Mouse (Mus musculus) midbrain, embryonic 12.5 days (tissue): ENCODE results near the gene Dnajc6. TPM values are rescaled to one million over a fixed set of nuclear protein-coding genes. Genes with fewer than 3 reads are reported as not detected.

Source experiments
- ATAC-seq: fragments of 200-750 bp; cut with Nextera tagmentation; 2 replicates; pipeline ENCODE4 v1.8.0; 2017; ENCODE audit warnings: low read depth, moderate TSS enrichment, moderate library complexity; ENCODE audit not compliant: low FRiP score
- H3K27ac ChIP-seq: fragments of 300-500 bp; sonication (generic); replicated peaks from 2 replicates; pipeline ENCODE4 v1.5.1; 2016; ENCODE audit warnings: mild to moderate bottlenecking
- H3K27me3 ChIP-seq: fragments of 300-500 bp; sonication (generic); 2 replicates; pipeline ENCODE4 v1.6.1; 2016; ENCODE audit warnings: mild to moderate bottlenecking
- H3K36me3 ChIP-seq: fragments of 300-500 bp; sonication (generic); 2 replicates; pipeline ENCODE4 v1.6.1; 2016
- H3K4me1 ChIP-seq: fragments of 300-500 bp; sonication (generic); 2 replicates; pipeline ENCODE4 v1.6.1; 2016
- H3K4me2 ChIP-seq: fragments of 300-500 bp; sonication (generic); replicated peaks from 2 replicates; pipeline ENCODE4 v1.6.1; 2016; ENCODE audit warnings: mild to moderate bottlenecking, moderate library complexity
- H3K4me3 ChIP-seq: fragments of 300-500 bp; sonication (generic); 2 replicates; pipeline ENCODE4 v1.5.1; 2016; ENCODE audit warnings: mild to moderate bottlenecking
- H3K9ac ChIP-seq: fragments of 300-500 bp; sonication (generic); replicated peaks from 2 replicates; pipeline ENCODE4 v1.6.1; 2016; ENCODE audit warnings: mild to moderate bottlenecking, moderate library complexity
- H3K9me3 ChIP-seq: fragments of 300-500 bp; sonication (generic); 2 replicates; pipeline ENCODE4 v1.6.1; 2016; ENCODE audit warnings: mild to moderate bottlenecking
- WGBS: fragments of 180-500 bp; shearing (Covaris S2); methylation state at CpG from one replicate; pipeline ENCODE4 v1.1.7; 2016; 5-methylcytosine and 5-hydroxymethylcytosine counted together
- polyA plus RNA-seq: library from polyadenylated mRNA; unstranded; fragments of >200 nt; fragmentation: Nextera tagmentation; extraction: Ambion mirVana; gene quantifications from 2 replicates; pipeline ENCODE4 v1.2.1, GENCODE M21; 2016

Dnajc6 gene
- polyA plus RNA-seq, 1 experiment from 2014 or later, result 10.7 TPM

DNA sequence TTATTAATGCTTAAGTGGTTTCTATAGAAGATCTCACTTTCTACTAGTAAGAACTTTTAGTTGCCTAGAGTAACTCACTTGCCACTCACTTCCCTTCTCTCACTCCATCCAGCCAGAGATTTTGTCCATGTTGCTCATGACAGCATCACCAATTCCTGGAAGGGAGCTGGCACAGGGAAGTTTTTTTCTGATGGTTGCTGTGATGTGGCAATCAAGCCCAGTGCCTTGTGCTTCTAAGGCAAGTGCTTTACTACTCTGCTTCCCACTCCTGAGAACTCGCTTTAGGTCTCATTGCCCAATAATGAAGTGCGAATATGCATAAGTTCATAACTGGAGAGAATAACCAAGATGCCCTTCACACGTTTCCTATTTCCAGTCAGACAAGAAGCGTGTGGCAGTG, 186.2 kb downstream of the Dnajc6 start:
- Histone ChIP-seq H3K27me3 (no peaks in the 10 kb centered on the region), H3K4me3 (no peak overlapping the region), H3K9me3 (no peaks in the 10 kb centered on the region), H3K4me2 (no peak overlapping the region), H3K9ac (no peak overlapping the region), H3K4me1 (no peaks in the 10 kb centered on the region), H3K27ac (no peak overlapping the region), H3K36me3 (no peaks in the 10 kb centered on the region)
- no peak for ATAC-seq
- 94% methylated on average over 4 of the region's 4 CpGs for WGBS

DNA sequence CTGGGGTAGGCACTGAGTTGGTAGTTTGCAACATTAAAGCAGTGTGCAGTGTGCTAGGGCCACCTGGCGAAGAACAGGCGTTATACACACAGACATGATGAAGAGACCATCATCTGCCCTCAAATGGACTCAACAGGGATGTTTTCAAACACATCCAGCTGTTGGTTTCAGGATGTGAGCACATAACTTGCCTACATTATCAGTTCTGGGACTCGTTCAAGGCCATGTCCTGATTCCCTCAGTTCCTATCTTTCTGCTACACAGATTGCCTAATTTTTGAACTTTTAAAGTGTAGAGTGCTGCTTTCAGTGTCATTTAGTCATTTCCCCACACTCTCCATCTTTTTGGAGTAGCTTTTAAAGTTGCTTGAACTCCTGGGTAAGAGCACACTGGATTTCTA, 186.6 kb downstream of the Dnajc6 start:
- Histone ChIP-seq H3K9ac (no peak overlapping the region), H3K9me3 (no peaks in the 10 kb centered on the region), H3K4me1 (no peaks in the 10 kb centered on the region), H3K36me3 (no peaks in the 10 kb centered on the region), H3K4me3 (no peak overlapping the region), H3K27ac (no peak overlapping the region), H3K27me3 (no peaks in the 10 kb centered on the region), H3K4me2 (no peak overlapping the region)
- 87% methylated on average over 3 of the region's 3 CpGs for WGBS
- ATAC-seq, result no peak

DNA sequence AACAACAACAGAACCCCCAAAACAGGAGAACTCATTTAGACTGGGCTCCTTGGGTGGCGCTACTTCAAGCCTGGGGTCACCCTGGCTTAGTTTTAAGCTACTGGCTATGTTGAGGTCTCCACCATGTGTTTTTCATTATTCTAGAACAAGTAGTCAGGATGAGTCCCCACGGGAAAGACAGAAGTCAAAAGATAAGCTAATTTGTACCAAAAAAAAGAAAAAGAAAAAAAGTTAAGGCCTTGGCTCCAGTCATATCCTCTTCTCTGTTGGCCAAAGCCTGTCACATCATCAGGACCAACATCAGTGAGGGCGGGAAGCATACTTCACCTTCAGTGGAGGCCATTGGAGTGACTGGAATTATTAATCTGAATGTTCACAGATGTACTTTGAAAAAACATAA, 188.4 kb downstream of the Dnajc6 start:
- no peaks in the 10 kb centered on the region for H3K4me1 ChIP-seq
- H3K4me2 ChIP-seq, result no peak overlapping the region
- 86% methylated on average over 3 of the region's 3 CpGs for WGBS
- no peak overlapping the region for H3K27ac ChIP-seq
- H3K4me3 ChIP-seq, result no peak overlapping the region
- no peaks in the 10 kb centered on the region for H3K27me3 ChIP-seq
- no peaks in the 10 kb centered on the region for H3K36me3 ChIP-seq
- ATAC-seq, result no peak
- no peak overlapping the region for H3K9ac ChIP-seq
- no peaks in the 10 kb centered on the region for H3K9me3 ChIP-seq

DNA sequence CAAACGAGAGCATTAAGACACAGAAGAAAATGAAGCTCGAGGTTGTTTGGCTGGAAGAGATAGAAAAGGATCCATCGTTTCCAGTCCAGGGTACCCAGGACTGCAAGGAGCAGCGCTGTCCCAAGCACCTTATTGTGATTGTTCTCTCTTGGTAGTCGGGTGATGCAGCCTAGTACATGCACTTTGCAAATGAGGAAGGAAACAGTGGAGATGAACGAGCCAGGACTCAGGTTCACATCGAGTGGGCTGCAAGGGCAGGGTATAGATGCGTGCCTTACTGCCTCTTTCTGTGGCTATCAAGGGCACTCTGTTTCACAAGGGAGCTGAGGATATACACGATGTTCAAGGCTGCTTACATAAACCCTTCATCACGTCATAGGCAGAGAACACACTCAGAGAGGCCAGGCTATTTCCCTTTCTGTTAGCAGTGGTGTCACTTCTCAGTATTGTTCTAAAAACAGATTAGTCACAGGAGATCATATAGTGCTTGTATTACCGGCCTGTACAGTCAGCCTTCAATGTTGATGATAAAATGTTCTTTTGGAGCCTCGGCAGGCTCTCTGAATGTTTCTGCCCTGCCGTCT, 189.9 kb downstream of the Dnajc6 start:
- H3K9me3 ChIP-seq, result no peaks in the 10 kb centered on the region
- 77% methylated on average over 13 of the region's 13 CpGs for WGBS

DNA sequence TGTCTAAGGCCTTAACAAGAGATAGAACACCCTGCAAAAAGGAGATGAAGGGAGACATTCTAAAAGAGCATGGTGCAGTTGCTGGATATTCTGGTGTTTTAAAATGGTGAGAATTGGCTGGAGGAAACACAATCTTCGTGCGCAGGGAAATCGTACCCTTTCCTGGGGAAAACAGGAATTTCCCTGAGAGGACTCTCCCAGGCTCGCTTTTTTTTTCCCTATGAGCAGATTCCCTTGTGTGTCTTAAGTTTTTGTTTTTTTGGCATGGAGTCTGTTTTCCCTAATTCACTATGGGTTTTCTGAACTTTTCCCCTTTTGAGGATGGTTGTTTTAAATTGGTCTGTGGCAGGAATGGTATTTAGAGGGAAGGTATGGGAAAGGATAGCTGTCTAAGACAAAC, 192.8 kb downstream of the Dnajc6 start:
- no peak overlapping the region for H3K9ac ChIP-seq
- H3K4me3 ChIP-seq, result no peak overlapping the region
- H3K36me3 ChIP-seq, result no peaks in the 10 kb centered on the region
- H3K27me3 ChIP-seq, result no peaks in the 10 kb centered on the region
- H3K4me1 ChIP-seq, result no peaks in the 10 kb centered on the region
- H3K4me2 ChIP-seq, result no peak overlapping the region
- no peak overlapping the region for H3K27ac ChIP-seq
- no peak for ATAC-seq
- 87% methylated on average over 4 of the region's 4 CpGs for WGBS
- no peaks in the 10 kb centered on the region for H3K9me3 ChIP-seq

More for the DNA sequence above, 189.9 kb downstream of the Dnajc6 start:
- Histone ChIP-seq H3K27ac (no peak overlapping the region), H3K36me3 (no peaks in the 10 kb centered on the region), H3K4me3 (no peak overlapping the region), H3K27me3 (no peaks in the 10 kb centered on the region), H3K4me1 (no peaks in the 10 kb centered on the region), H3K4me2 (no peak overlapping the region), H3K9ac (no peak overlapping the region)
- ATAC-seq, result no peak

DNA sequence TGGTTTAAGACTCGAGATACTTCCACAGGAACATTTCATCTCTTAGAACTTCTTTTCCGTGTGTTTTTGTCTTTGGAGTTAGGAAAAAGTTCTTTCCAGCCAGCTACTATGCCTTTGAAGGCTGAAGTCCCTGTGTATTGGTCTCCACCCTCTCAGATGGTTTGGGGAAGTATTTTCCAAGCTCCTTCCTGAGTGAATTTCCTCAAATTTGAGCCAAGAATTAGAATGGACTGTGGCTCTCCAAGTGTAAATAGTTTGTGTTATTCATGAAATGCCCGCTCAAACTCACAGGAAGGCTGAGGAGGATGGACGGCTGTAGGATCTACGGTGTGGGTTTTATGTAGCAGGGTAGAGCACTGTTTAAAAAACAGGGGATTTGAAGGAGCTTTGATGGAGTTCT, 193.2 kb downstream of the Dnajc6 start:
- no peak overlapping the region for H3K9ac ChIP-seq
- ATAC-seq, result no peak
- 83% methylated on average over 5 of the region's 5 CpGs for WGBS
- H3K4me1 ChIP-seq, result no peaks in the 10 kb centered on the region
- no peaks in the 10 kb centered on the region for H3K27me3 ChIP-seq
- H3K27ac ChIP-seq, result no peak overlapping the region
- H3K9me3 ChIP-seq, result no peaks in the 10 kb centered on the region
- no peak overlapping the region for H3K4me3 ChIP-seq
- no peaks in the 10 kb centered on the region for H3K36me3 ChIP-seq
- no peak overlapping the region for H3K4me2 ChIP-seq

Other genes starting within 250 kb of the Dnajc6 start
- gene Jak1, start 231.4 kb upstream of the Dnajc6 start, polyA plus RNA-seq, result 51.5 and 52.6 TPM in 2 replicates
- 16.5 and 16.8 TPM in 2 replicates for gene Ak4, start 77.4 kb upstream of the Dnajc6 start, polyA plus RNA-seq
- gene Leprot, start 151.1 kb downstream of the Dnajc6 start, polyA plus RNA-seq, result 69.9 and 72.2 TPM in 2 replicates
- 2.7 and 4.2 TPM in 2 replicates for gene Lepr, start 220.8 kb downstream of the Dnajc6 start, polyA plus RNA-seq